Mouse (Mus musculus) naive thymus-derived CD4-positive, alpha-beta T cell, adult 2 months (primary cell): ENCODE results near the gene Stpg4.

Source experiments
- DNase-seq: peaks from one replicate; pipeline ENCODE4 v3.0.0-alpha.2; 2011; ENCODE audit warnings: low read depth

The Stpg4 gene

GRCm38 (mm10) chr17:87427511-87427910 is at the start of gene Stpg4:
Stpg4 (minus strand) TSS chr17:87427741.
- DNase-seq = no peak

GRCm38 (mm10) chr17:87475356-87475755 is 47.8 kb upstream of the Stpg4 start:
- DNase-seq = no peak

GRCm38 (mm10) chr17:87474501-87474795 is 46.9 kb upstream of the Stpg4 start:
- no peak for DNase-seq

DNA sequence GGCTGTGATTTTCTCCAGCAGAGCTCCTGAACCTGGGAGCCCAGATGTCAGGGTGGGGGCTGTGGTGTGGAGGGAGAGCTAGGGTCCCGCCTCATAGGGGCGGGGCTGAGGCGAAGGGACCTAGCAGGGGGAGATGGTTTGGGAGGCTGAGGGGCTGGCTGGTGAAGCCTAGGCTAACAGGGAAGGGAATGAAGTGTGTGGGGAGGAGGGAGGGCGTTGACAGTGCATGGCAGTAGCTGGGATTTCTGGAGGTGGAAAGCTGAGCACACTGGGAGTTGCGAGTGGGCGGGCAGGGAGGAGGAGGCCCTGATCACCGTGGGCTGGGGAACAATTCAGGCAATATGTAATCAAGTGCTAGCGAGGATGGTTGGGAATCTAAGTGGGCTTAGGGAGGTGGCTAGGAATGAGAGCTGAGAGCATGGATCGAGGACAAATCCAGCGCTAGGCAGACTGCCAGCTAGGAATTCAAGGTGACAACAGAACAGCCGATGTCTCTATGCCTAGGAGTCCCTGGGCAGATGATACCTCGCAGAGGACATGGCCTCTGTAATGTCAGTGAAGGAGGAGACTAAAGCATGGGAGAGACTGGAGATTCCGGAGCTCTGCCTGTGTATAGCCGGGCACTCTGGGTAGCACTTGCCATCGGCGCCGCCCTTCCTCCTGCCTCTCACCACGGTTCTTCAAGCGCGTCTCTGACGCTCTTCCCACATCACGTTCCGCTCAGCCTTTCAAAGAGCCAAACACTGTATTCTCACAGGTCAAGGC is 46.4 kb upstream of the Stpg4 start:
- DNase-seq = peak; percentile 72

DNA sequence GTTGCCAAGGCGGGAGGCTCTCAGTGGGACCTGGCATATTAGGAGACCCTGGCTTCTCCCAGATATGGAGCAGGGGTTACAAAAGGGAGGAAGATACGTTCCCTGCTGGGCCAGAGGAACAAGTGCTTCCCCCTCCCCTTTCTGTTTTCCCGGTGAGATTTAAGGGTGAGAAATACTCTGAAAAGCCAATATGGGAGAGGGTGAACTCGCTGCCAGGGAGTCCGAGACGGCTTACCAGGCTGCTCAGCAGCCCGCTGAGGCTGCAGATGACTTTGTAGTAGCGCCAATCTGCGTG is 45.8 kb upstream of the Stpg4 start:
- no peak for DNase-seq

DNA sequence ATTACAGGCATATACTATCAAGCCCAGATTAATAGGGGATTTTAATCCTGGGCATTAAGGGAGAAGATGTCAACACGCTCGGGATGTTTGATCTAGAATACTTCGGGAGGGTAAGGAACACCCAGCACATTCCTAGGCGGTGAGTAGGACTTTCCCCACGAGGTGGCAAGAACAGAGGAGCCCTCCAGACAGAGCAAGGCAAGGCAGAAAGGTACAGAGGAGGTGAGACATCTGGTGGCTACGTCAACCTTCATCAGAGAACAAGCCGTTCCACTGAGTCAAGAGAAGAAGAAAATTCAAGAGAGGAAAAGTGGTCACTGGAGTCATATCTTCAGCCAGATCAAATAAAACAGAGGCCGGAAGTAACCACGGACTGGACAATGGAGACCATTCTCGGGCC is 45.3 kb upstream of the Stpg4 start:
- DNase-seq = no peak

DNA sequence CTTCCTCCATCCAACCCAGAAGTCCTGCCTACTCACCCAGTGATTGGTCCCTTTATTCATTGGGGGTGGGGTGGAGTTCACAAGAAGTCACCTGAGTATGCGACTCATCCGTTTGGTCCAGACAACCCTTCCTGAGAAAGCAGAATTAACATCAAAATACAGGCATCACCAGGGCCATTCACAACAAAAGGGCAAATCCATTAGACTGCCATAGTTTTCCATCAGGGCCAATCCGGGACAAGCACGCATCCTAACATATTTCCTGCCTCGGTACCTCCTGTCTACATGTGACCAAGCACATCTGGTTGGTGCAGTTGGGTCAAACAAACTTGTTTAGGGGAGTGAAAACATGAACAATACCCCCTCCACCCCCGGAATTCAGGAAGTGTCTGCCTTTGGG is 44.1 kb upstream of the Stpg4 start:
- no peak for DNase-seq

DNA sequence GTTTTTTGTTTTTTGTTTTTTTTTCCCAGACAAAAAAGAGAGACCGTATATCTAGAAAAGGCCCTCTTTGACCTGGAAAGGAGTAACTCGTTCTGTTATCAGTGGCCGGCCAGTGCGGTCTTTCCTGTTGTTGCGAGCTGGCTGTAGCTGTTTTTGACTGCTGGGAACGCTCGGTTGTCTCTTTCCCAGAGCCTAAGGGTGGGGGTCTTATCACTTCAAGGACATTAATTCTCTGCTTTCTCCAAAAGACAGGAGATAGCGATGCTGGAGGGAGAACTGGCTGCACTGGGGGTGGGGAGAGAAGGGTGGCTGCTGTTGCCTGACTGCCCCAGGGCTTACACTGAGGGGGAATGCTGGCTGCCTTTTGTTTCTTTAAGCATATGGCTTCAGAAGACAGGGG is 43.3 kb upstream of the Stpg4 start:
- DNase-seq = no peak

DNA sequence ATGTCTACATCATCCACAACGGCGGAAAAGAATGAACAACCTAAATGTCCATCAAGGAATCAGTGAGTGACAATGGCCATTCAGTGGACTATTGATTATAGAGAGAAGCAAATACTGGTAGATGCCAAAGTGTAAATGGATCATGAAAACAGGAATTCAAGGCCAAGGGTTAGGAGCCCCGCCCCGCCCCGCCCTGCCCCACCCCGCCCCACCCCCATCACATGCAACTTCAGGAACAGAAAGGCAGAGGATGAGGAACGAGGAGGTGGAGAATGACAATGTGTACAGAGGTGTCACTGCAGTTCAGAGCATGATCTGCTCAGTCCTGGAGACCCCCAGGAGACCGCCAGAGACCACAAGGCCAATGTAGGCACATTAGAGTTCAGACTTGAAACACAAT is 42.7 kb upstream of the Stpg4 start:
- no peak for DNase-seq

GRCm38 (mm10) chr17:87469428-87469827 is 41.9 kb upstream of the Stpg4 start:
- DNase-seq = no peak

- no peak for DNase-seq
These were observed 41.1 kb upstream of the Stpg4 start for GRCm38 (mm10) chr17:87468616-87469015.

GRCm38 (mm10) chr17:87461499-87461896 is 34.0 kb upstream of the Stpg4 start:
- DNase-seq = no peak

- DNase-seq = no peak
These were observed 33.3 kb upstream of the Stpg4 start for GRCm38 (mm10) chr17:87460669-87461498.

DNA sequence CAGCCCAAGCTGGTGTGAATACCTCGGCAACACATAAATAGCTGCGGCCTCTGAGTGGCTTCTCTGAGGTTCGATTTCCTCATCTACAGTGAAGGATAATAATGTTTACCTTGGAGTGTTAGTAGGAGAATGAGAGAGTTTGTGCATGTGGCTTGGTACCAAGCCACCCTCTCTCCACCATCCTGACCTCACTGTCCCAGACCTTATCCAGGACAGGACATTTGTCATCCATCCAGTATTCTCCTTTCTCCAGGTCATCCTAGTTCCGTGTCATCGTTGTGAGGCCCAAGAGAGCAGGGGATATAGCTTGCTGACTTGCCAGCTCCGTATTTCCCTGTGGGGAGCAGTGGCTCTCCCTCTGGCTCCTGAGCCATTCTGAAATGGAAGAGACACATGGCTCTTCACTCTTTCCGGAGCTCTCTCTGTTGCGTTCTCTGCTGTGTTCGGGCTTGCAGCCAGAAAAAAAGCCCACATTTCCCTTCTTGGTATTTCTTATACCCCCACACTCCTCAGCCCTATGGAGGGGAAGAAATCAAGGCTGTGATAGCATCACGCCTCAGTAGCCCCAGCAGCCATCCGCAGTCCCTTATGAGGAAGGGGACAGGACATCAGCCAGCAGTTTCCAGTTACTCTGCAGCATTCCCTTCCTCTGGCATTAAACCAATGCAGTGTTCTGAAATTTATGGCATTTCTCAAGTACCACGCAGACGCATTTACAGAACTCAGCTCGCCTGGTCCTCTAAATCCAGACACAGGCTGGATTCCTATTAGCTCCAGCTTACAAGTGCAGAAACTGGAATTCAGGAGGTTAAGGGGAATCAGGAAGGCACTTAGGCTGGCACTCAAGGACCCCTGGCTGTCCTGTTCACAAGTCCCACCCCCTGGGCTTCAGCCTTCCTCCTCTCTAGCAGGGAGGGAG is 32.5 kb upstream of the Stpg4 start:
- no peak for DNase-seq

DNA sequence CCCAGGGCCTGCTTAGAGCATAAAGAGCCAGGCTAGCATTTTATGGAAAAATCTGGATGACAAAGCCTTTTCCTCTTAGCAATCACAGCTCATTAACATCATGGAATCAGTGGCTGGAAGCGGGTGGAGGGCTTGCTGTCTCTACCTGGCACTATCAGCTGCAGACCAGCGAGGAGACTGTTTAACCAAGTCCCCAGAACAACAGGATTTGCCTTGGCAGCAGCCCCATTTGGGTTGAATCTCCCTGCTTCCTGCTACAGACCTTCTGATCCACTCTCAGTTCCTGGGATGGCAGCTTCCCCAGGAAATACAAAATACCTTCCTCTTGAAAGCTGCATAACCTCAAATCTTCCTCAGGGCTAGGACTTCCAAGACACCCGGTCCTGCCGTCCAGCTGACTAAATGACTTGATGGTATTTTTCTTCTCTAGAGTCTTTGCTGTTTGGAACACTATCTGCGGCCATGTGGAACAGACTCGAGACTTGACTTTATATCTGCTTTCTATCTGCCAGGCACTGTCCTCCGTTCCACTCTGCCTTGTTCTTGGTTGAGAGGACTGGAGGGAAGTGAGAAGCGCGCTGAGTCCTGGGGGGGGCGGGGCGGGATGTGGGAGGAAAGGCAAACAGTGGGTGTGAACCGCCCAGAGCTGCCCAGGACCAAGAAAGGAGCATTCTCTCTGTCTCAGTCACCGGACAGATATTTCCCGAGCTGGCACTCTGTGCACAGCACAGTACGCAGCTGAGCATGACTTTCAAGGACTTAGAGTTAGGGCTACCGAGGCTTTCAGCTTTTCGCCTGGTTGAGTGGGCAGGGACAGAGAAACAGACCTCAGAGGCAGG is 31.6 kb upstream of the Stpg4 start:
- peak; percentile 51 for DNase-seq

DNA sequence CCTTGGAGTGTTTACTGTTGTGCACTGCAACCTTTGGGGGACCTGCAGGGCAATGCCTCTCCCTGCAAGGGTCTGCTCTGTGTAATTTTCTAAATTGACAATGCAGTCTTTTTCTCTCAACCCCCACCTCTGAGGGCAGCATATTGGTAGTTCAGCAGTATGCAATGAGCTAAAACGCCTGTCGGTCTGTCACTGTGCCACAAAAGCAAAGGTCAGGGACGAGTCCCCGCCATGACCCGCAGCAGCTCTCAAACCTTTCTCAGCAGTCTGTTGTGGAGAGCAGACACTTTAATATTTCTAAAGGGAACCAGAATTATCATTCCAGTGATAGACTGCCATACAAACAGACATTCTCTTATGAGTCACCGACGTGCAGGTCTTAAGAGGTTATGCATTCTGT is 30.4 kb upstream of the Stpg4 start:
- no peak for DNase-seq

DNA sequence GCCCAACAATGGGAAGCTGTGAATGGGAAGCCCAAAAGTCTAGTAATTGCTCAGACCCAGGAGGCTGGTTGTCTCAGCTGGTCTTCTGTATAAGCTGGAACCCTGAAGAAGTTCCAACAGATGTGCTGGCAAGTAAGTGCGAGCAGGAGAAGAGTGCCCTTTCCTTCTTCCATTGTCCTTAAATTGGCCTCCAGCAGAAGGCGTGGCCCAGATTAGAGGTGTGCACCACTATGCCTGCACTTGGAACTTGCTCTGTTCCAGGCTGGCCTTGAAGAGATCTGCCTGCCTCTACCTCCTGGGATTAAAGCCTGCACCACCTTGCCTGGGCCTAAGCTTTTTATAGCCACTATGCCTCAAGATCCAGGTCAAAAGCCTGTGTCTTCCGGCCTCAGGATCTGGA is 26.6 kb upstream of the Stpg4 start:
- DNase-seq = no peak

DNA sequence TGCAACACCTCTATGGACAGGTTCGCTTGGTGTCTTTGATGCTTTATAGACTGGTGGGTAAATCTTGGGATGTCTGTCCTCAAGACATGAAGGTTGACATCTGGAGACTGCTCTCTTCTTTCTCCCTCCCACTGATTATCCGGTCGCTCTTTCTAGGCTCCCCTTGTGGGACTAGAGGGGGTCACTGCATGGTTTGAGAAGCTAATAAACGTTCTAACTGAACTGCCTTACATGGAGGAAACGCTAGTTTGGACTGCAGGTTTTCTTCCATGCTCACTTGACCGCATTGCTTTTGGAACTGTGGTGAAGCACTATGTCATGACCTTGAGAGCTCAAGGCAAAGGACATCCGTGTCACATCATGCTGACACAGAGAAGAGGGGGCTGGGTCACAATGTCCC is 25.8 kb upstream of the Stpg4 start:
- no peak for DNase-seq

- no peak for DNase-seq
These were observed 21.3 kb upstream of the Stpg4 start for GRCm38 (mm10) chr17:87448881-87449280.

GRCm38 (mm10) chr17:87448339-87448738 is 20.8 kb upstream of the Stpg4 start:
- no peak for DNase-seq

- no peak for DNase-seq
These were observed 20.2 kb upstream of the Stpg4 start for GRCm38 (mm10) chr17:87447612-87448200.
